Mouse (Mus musculus) limb, embryonic 12.5 days (tissue): ENCODE measurements around the gene Dmbx1. TPM values are rescaled to one million over a fixed set of nuclear protein-coding genes. Genes with fewer than 3 reads are reported as not detected.

Source experiments
- ATAC-seq: fragments of 200-750 bp; cut with Nextera tagmentation; 2 replicates; pipeline ENCODE4 v1.8.0; 2017; ENCODE audit warnings: low read depth, moderate TSS enrichment; ENCODE audit not compliant: insufficient number of reproducible peaks, insufficient read depth, low FRiP score, low TSS enrichment
- H3K27ac ChIP-seq: fragments of 300-500 bp; sonication (generic); 2 replicates; pipeline ENCODE4 v1.5.1; 2016; ENCODE audit warnings: mild to moderate bottlenecking, moderate library complexity
- H3K27me3 ChIP-seq: fragments of 300-500 bp; sonication (generic); 2 replicates; pipeline ENCODE4 v1.6.1; 2016; ENCODE audit warnings: mild to moderate bottlenecking, moderate library complexity
- H3K36me3 ChIP-seq: fragments of 300-500 bp; sonication (generic); 2 replicates; pipeline ENCODE4 v1.6.1; 2016; ENCODE audit warnings: mild to moderate bottlenecking, moderate library complexity
- H3K4me1 ChIP-seq: fragments of 300-500 bp; sonication (generic); replicated peaks from 2 replicates; pipeline ENCODE4 v1.6.1; 2016
- H3K4me2 ChIP-seq: fragments of 300-500 bp; sonication (generic); 2 replicates; pipeline ENCODE4 v1.6.1; 2016; ENCODE audit warnings: mild to moderate bottlenecking, moderate library complexity
- H3K4me3 ChIP-seq: fragments of 300-500 bp; sonication (generic); replicated peaks from 2 replicates; pipeline ENCODE4 v1.5.1; 2016; ENCODE audit warnings: mild to moderate bottlenecking
- H3K9ac ChIP-seq: fragments of 300-500 bp; sonication (generic); replicated peaks from 2 replicates; pipeline ENCODE4 v1.6.1; 2016; ENCODE audit warnings: mild to moderate bottlenecking, moderate library complexity
- H3K9me3 ChIP-seq: fragments of 300-500 bp; sonication (generic); 2 replicates; pipeline ENCODE4 v1.6.1; 2016; ENCODE audit warnings: mild to moderate bottlenecking, moderate library complexity
- WGBS: fragments of 180-500 bp; shearing (Covaris S2); methylation state at CpG from one replicate; pipeline ENCODE4 v1.1.7; 2016; 5-methylcytosine and 5-hydroxymethylcytosine counted together
- polyA plus RNA-seq: library from polyadenylated mRNA; unstranded; fragments of >200 nt; fragmentation: Nextera tagmentation; extraction: Ambion mirVana; gene quantifications from 2 replicates; pipeline ENCODE4 v1.2.1, GENCODE M21; 2016

The Dmbx1 gene
- polyA plus RNA-seq = 0.08 and 0.13 TPM in 2 replicates

- peak within 1 kb of the TSS; percentile 45; the same call in 1 of the 2 replicates for H3K9ac ChIP-seq
- under 1% methylated on average over 71 of the region's 71 CpGs for WGBS
- no peak for ATAC-seq
- peak within 1 kb of the TSS; percentile 44 for H3K4me3 ChIP-seq
- no peaks in the 10 kb centered on the region for H3K9me3 ChIP-seq
- H3K27me3 ChIP-seq = peaks cover 100% of the 10 kb centered on the region
- H3K27ac ChIP-seq = no peak within 1 kb of the TSS
- H3K36me3 ChIP-seq = no peaks in the 10 kb centered on the region
- peaks cover 33% of the 10 kb centered on the region for H3K4me1 ChIP-seq
- H3K4me2 ChIP-seq = peak within 1 kb of the TSS; percentile 76
Measured at GRCm38 (mm10) chr4:115939295-115940102, at the start of gene Dmbx1. Gene Dmbx1 (minus strand): TSS chr4:115939926.

DNA sequence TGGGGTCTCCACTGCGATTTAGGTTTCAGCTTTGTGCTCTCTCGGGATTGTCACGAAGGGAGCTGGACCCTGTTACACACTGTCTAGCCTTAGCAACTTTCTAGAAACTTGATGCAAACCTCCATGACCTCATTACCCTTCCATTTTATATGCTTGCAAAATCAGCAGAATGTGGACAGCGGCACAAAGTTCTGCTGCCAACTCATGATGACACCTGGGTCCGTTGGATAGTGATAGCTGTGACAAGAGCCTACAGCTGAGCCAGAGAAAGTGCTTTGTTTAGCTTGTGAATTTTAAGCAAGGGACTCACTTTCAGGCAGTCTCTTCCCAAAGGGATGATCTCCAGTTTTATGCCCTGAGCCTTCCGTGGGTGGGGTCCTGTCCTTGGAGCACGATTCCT, 49.7 kb upstream of the Dmbx1 start:
- Histone ChIP-seq H3K4me1 (peaks cover 2% of the 10 kb centered on the region; the same call in 1 of the 2 replicates), H3K4me2 (no peak overlapping the region), H3K27ac (no peak overlapping the region), H3K9ac (no peak overlapping the region), H3K9me3 (0 out of 2 replicates have a peak, but pooled peaks cover 3% of the 10 kb centered on the region), H3K4me3 (no peak overlapping the region), H3K27me3 (peaks cover 33% of the 10 kb centered on the region), H3K36me3 (no peaks in the 10 kb centered on the region)
- 78% methylated on average over 7 of the region's 7 CpGs for WGBS
- no peak for ATAC-seq

GRCm38 (mm10) chr4:115987858-115988530, 48.3 kb upstream of the Dmbx1 start:
- Histone ChIP-seq H3K27me3 (peaks cover 44% of the 10 kb centered on the region), H3K4me3 (no peak overlapping the region), H3K27ac (no peak overlapping the region), H3K4me1 (peaks cover 4% of the 10 kb centered on the region; the same call in 1 of the 2 replicates), H3K9ac (no peak overlapping the region), H3K4me2 (no peak overlapping the region), H3K36me3 (no peaks in the 10 kb centered on the region), H3K9me3 (0 out of 2 replicates have a peak, but pooled peaks cover 3% of the 10 kb centered on the region)
- no peak for ATAC-seq
- WGBS = 81% methylated on average over 5 of the region's 5 CpGs

- peaks cover 4% of the 10 kb centered on the region; the same call in 1 of the 2 replicates for H3K4me1 ChIP-seq
- no peaks in the 10 kb centered on the region for H3K36me3 ChIP-seq
- 79% methylated on average over 1 of the region's 1 CpGs for WGBS
- H3K27ac ChIP-seq = no peak overlapping the region
- peaks cover 48% of the 10 kb centered on the region for H3K27me3 ChIP-seq
- 0 out of 2 replicates have a peak, but pooled peaks cover 3% of the 10 kb centered on the region for H3K9me3 ChIP-seq
- H3K4me3 ChIP-seq = no peak overlapping the region
- H3K9ac ChIP-seq = no peak overlapping the region
- no peak overlapping the region for H3K4me2 ChIP-seq
- ATAC-seq = no peak
Measured at GRCm38 (mm10) chr4:115987436-115987835, 47.7 kb upstream of the Dmbx1 start.

DNA sequence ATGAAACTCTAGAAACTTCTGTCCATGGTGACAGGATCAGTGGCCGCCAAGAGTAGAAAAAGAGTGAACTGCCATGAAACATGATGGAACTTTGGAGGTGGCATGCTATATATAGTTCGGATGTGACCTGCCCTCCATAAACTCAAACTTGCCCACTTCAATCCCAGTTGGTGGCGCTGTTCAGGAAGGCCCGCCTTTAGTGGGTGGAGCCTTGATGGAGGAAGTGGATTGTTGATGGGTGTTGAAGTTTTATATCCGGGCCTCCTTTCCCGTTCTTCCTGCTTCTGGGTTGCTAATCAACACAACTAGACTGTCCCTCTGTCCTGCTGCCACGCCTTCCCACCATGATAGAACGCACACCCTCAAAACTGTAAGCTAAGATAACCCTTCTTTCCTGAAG, 45.2 kb upstream of the Dmbx1 start:
- H3K36me3 ChIP-seq = no peaks in the 10 kb centered on the region
- WGBS = 35% methylated on average over 8 of the region's 8 CpGs
- H3K9ac ChIP-seq = no peak overlapping the region
- no peak overlapping the region for H3K27ac ChIP-seq
- H3K4me1 ChIP-seq = peaks cover 7% of the 10 kb centered on the region; the same call in 1 of the 2 replicates
- no peak overlapping the region for H3K4me3 ChIP-seq
- peaks cover 64% of the 10 kb centered on the region for H3K27me3 ChIP-seq
- H3K4me2 ChIP-seq = no peak overlapping the region
- no peaks in the 10 kb centered on the region for H3K9me3 ChIP-seq
- no peak for ATAC-seq

DNA sequence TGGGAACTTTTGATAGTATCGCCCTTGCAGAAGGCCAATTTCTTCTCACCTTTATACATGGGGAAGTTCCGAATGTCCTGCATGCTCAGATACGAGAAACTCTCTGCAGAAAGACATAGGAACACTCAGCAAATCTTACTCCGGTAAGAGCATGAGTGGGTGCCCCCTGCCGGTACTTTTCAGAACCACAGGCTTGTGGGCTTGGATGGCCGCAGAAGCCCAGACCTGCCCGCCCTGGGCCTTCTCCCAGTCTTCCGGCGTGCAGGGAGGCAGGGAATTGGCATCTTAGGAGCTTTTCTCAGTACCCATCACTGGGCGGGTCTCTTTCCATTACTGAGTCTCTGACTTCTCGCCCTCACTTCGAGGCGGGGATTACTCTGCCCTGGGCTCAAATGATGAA, 44.4 kb upstream of the Dmbx1 start:
- Histone ChIP-seq H3K9ac (0 out of 2 replicates have a peak overlapping the region, but pooled peaks have one; percentile 4), H3K4me3 (no peak overlapping the region), H3K4me1 (peaks cover 15% of the 10 kb centered on the region), H3K9me3 (no peaks in the 10 kb centered on the region), H3K36me3 (no peaks in the 10 kb centered on the region), H3K27ac (no peak overlapping the region), H3K27me3 (peaks cover 73% of the 10 kb centered on the region), H3K4me2 (no peak overlapping the region)
- 3% methylated on average over 13 of the region's 13 CpGs for WGBS
- ATAC-seq = no peak

GRCm38 (mm10) chr4:115980676-115981075, 41.0 kb upstream of the Dmbx1 start:
- no peaks in the 10 kb centered on the region for H3K9me3 ChIP-seq
- ATAC-seq = 0 out of 2 replicates have a peak, but pooled peaks have one; percentile 22
- no peak overlapping the region for H3K9ac ChIP-seq
- no peaks in the 10 kb centered on the region for H3K36me3 ChIP-seq
- no peak overlapping the region for H3K4me3 ChIP-seq
- H3K4me2 ChIP-seq = no peak overlapping the region
- 0% methylated on average over 8 of the region's 8 CpGs for WGBS
- H3K27me3 ChIP-seq = peaks cover 88% of the 10 kb centered on the region
- peaks cover 32% of the 10 kb centered on the region for H3K4me1 ChIP-seq
- H3K27ac ChIP-seq = no peak overlapping the region

GRCm38 (mm10) chr4:115979437-115979836, 39.7 kb upstream of the Dmbx1 start:
- H3K9ac ChIP-seq = peak overlapping the region; percentile 44; the same call in 1 of the 2 replicates
- peak overlapping the region; percentile 59 for H3K4me2 ChIP-seq
- peaks cover 34% of the 10 kb centered on the region for H3K4me1 ChIP-seq
- H3K27me3 ChIP-seq = peaks cover 90% of the 10 kb centered on the region
- under 1% methylated on average over 38 of the region's 39 CpGs for WGBS
- H3K36me3 ChIP-seq = no peaks in the 10 kb centered on the region
- no peak overlapping the region for H3K27ac ChIP-seq
- H3K9me3 ChIP-seq = no peaks in the 10 kb centered on the region
- H3K4me3 ChIP-seq = peak overlapping the region; percentile 39
- ATAC-seq = no peak

- no peaks in the 10 kb centered on the region for H3K36me3 ChIP-seq
- 8% methylated on average over 4 of the region's 4 CpGs for WGBS
- H3K4me3 ChIP-seq = peak overlapping the region; percentile 39; the same call in 1 of the 2 replicates
- H3K9me3 ChIP-seq = no peaks in the 10 kb centered on the region
- peak overlapping the region; percentile 59 for H3K4me2 ChIP-seq
- H3K27ac ChIP-seq = no peak overlapping the region
- ATAC-seq = no peak
- peaks cover 31% of the 10 kb centered on the region for H3K4me1 ChIP-seq
- H3K9ac ChIP-seq = no peak overlapping the region
- peaks cover 92% of the 10 kb centered on the region for H3K27me3 ChIP-seq
Measured at GRCm38 (mm10) chr4:115978911-115979310, 39.2 kb upstream of the Dmbx1 start.

GRCm38 (mm10) chr4:115972543-115972942, 32.8 kb upstream of the Dmbx1 start:
- Histone ChIP-seq H3K9me3 (no peaks in the 10 kb centered on the region), H3K4me1 (peaks cover 12% of the 10 kb centered on the region), H3K4me3 (no peak overlapping the region), H3K36me3 (no peaks in the 10 kb centered on the region), H3K4me2 (no peak overlapping the region), H3K27me3 (peaks cover 97% of the 10 kb centered on the region), H3K27ac (no peak overlapping the region), H3K9ac (no peak overlapping the region)
- ATAC-seq = no peak
- 59% methylated on average over 24 of the region's 24 CpGs for WGBS

- Histone ChIP-seq H3K4me1 (peaks cover 28% of the 10 kb centered on the region), H3K4me2 (no peak overlapping the region), H3K27ac (no peak overlapping the region), H3K27me3 (peaks cover 99% of the 10 kb centered on the region), H3K9ac (no peak overlapping the region), H3K36me3 (no peaks in the 10 kb centered on the region), H3K9me3 (no peaks in the 10 kb centered on the region), H3K4me3 (no peak overlapping the region)
- 9% methylated on average over 5 of the region's 5 CpGs for WGBS
- ATAC-seq = no peak
Measured at GRCm38 (mm10) chr4:115964446-115964845, 24.7 kb upstream of the Dmbx1 start.
